Comparison of ENCODE assay signal across 8 mouse cellular contexts in the genomic region with DNA sequence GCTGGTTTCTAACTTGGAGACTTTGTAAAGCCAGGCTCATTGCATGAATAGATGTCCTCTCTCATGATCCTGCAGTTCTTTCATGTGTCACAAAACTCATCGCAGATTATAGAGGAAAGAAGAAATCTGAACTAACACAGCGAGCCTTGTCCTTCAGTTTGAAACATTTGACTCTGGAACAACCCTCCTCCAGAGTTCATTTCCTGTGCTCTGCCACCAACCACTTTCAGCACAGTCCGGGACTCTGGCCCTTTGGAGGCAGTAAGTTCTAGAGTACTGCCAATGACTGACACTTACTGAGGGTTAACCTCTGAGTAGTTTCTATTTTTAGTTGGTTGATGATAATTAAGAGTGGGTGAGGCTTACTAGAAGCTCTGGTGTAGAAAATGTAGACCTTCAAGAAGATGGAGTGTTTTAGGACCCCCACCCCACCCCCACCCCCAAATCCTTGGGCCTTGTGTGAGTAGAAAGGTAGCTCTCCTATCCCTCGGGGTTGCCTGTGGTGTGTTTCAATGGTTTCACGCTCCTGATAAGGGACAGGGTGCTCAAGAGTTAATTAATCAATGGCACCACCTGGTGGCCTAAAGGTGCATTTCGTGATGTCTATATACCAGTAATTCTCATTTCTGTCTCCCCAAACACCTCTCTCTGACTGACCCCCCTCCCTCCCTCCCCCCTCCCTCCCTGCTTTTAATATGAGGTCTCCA. TPM values are rescaled to one million over a fixed set of nuclear protein-coding genes. Genes with fewer than 3 reads are reported as not detected.
A peak's percentile ranks its signal among the peaks of the same experiment; 100 is the strongest.
DNase-seq lines count a peak whose midpoint lies in the region; ATAC-seq and TF ChIP-seq lines count a peak whose summit lies in the region.

No protein-coding gene starts in this region.

- no peak overlapping the region for H3K27ac ChIP-seq in embryonic facial prominence, embryonic 13.5 days
- peak overlapping the region; percentile 55 for H3K27ac ChIP-seq in heart, adult 2 months
- H3K27ac ChIP-seq in limb, embryonic 10.5 days = no peak overlapping the region
- H3K27ac ChIP-seq in midbrain, embryonic 13.5 days = no peak overlapping the region
- peak overlapping the region; percentile 14 for H3K27ac ChIP-seq in small intestine, adult 2 months (ENCODE audit: insufficient read depth, low read depth, low read length)

- ATAC-seq in embryonic facial prominence, embryonic 13.5 days (ENCODE audit: insufficient number of reproducible peaks, insufficient read depth, low FRiP score, low TSS enrichment, low read depth) = peak; percentile 69; the same call in 1 of the 2 replicates
- peak; percentile 65 for ATAC-seq in midbrain, embryonic 13.5 days

- no peaks in the 10 kb centered on the region for H3K9me3 ChIP-seq in embryonic facial prominence, embryonic 13.5 days
- no peaks in the 10 kb centered on the region for H3K9me3 ChIP-seq in limb, embryonic 10.5 days (replicated peaks)
- no peaks in the 10 kb centered on the region for H3K9me3 ChIP-seq in midbrain, embryonic 13.5 days

- peaks cover 9% of the 10 kb centered on the region; the same call in 1 of the 2 replicates for H3K36me3 ChIP-seq in embryonic facial prominence, embryonic 13.5 days
- no peaks in the 10 kb centered on the region for H3K36me3 ChIP-seq in heart, adult 2 months (ENCODE audit: control insufficient read depth, insufficient read depth, low read length)
- peaks cover 7% of the 10 kb centered on the region for H3K36me3 ChIP-seq in limb, embryonic 10.5 days
- H3K36me3 ChIP-seq in midbrain, embryonic 13.5 days = 0 out of 2 replicates have a peak, but pooled peaks cover 4% of the 10 kb centered on the region
- 0 out of 2 replicates have a peak, but pooled peaks cover 1% of the 10 kb centered on the region for H3K36me3 ChIP-seq in small intestine, adult 2 months (ENCODE audit: control insufficient read depth, insufficient read depth, low read length)

- peak; percentile 70 for TF ChIP-seq CTCF in heart, adult 2 months (IDR thresholded peaks at IDR 0.05)
- TF ChIP-seq CTCF in small intestine, adult 2 months (IDR thresholded peaks at IDR 0.05; ENCODE audit: extremely low read depth, insufficient read length, insufficient replicate concordance, low read depth, low read length) = peak; percentile 54; the same call in 1 of the 2 replicates

- DNase-seq in 3134 (ENCODE audit: extremely low read depth, insufficient read length, low spot score) = peak; percentile 40
- peak; percentile 69 for DNase-seq in adrenal gland, postnatal 25 days
- peak; percentile 74 to 81 for DNase-seq in heart, adult 2 months
- DNase-seq in kidney, adult 18-20 months = peak; percentile 86
- peak; percentile 72 for DNase-seq in limb, embryonic 10.5 days (ENCODE audit: low spot score)

- H3K27me3 ChIP-seq in embryonic facial prominence, embryonic 13.5 days = no peaks in the 10 kb centered on the region
- H3K27me3 ChIP-seq in heart, adult 2 months (ENCODE audit: control insufficient read depth, insufficient read depth, low read length) = no peaks in the 10 kb centered on the region
- no peaks in the 10 kb centered on the region for H3K27me3 ChIP-seq in limb, embryonic 10.5 days (ENCODE audit: low read depth, poor library complexity, severe bottlenecking)
- no peaks in the 10 kb centered on the region for H3K27me3 ChIP-seq in midbrain, embryonic 13.5 days
- H3K27me3 ChIP-seq in small intestine, adult 2 months (ENCODE audit: control insufficient read depth, insufficient read depth, low read length) = no peaks in the 10 kb centered on the region

- WGBS in embryonic facial prominence, embryonic 13.5 days = 28% methylated on average over 6 of the region's 6 CpGs
- WGBS in heart, adult 2 months = 4% methylated on average over 6 of the region's 6 CpGs
- 38% methylated on average over 6 of the region's 6 CpGs for WGBS in limb, embryonic 10.5 days
- 35% methylated on average over 6 of the region's 6 CpGs for WGBS in midbrain, embryonic 13.5 days
- WGBS in small intestine, adult 2 months = 22% methylated on average over 6 of the region's 6 CpGs

- H3K4me1 ChIP-seq in embryonic facial prominence, embryonic 13.5 days = peaks cover 17% of the 10 kb centered on the region
- H3K4me1 ChIP-seq in heart, adult 2 months (ENCODE audit: control insufficient read depth, insufficient read depth, low read length) = peaks cover 5% of the 10 kb centered on the region
- peaks cover 18% of the 10 kb centered on the region for H3K4me1 ChIP-seq in limb, embryonic 10.5 days
- no peaks in the 10 kb centered on the region for H3K4me1 ChIP-seq in midbrain, embryonic 13.5 days (replicated peaks)
- H3K4me1 ChIP-seq in small intestine, adult 2 months (ENCODE audit: control insufficient read depth, insufficient read depth, insufficient read length, low read length) = peaks cover 6% of the 10 kb centered on the region; the same call in 1 of the 2 replicates

- TF ChIP-seq EP300 in heart, adult 2 months (IDR thresholded peaks at IDR 0.05; ENCODE audit: insufficient read depth, low read depth, low read length) = peak; percentile 47; the same call in 1 of the 2 replicates

- no peaks in the 10 kb centered on the region for H3K79me2 ChIP-seq in heart, adult 2 months (replicated peaks; ENCODE audit: control insufficient read depth, insufficient read depth, low read length)

- H3K4me2 ChIP-seq in embryonic facial prominence, embryonic 13.5 days = no peak overlapping the region
- no peak overlapping the region for H3K4me2 ChIP-seq in midbrain, embryonic 13.5 days (replicated peaks)

- H3K4me3 ChIP-seq in embryonic facial prominence, embryonic 13.5 days = no peak overlapping the region
- no peak overlapping the region for H3K4me3 ChIP-seq in heart, adult 2 months
- no peak overlapping the region for H3K4me3 ChIP-seq in limb, embryonic 10.5 days
- no peak overlapping the region for H3K4me3 ChIP-seq in midbrain, embryonic 13.5 days (replicated peaks)
- H3K4me3 ChIP-seq in small intestine, adult 2 months (ENCODE audit: low read depth, low read length) = no peak overlapping the region

- H3K9ac ChIP-seq in embryonic facial prominence, embryonic 13.5 days = no peak overlapping the region
- H3K9ac ChIP-seq in heart, adult 2 months (ENCODE audit: low read depth, low read length) = peak overlapping the region; percentile 54
- no peak overlapping the region for H3K9ac ChIP-seq in midbrain, embryonic 13.5 days (replicated peaks)

- TF ChIP-seq POLR2A in heart, adult 2 months (IDR thresholded peaks at IDR 0.05; ENCODE audit: insufficient read depth, low read depth, low read length) = 0 out of 2 replicates have a peak, but pooled peaks have one; percentile 15
- TF ChIP-seq POLR2A in small intestine, adult 2 months (IDR thresholded peaks at IDR 0.05; ENCODE audit: low read depth, low read length) = no peak

- intact Hi-C loops in heart, adult 2 months (cut with DNase I) = loop anchor here (1.0 to 2.0 kb wide), 4 partner anchors 81 to 297 kb away; a partner anchor contains a TSS

RNA-seq across cellular contexts. Expression of a gene that starts 31.8 kb away (rescaled TPM):
- 13.7 and 17.9 TPM in 2 replicates for total RNA-seq in adrenal gland, postnatal 25 days (2021)
- 9.0 and 9.3 TPM in 2 replicates for polyA plus RNA-seq in embryonic facial prominence, embryonic 13.5 days (2015; fragmentation: Nextera tagmentation; extraction: Ambion mirVana)
- 1 to 10 TPM; 6.1 to 6.6 TPM for total RNA-seq in heart, adult 2 months (2021)
- 3.3 and 4.3 TPM in 2 replicates for polyA plus RNA-seq in heart, adult 2 months (2012; rRNA removed)
- 12.1 and 12.7 TPM in 2 replicates for polyA plus RNA-seq in limb, embryonic 10.5 days (2016; fragmentation: Nextera tagmentation; extraction: Ambion mirVana)
- polyA plus RNA-seq in midbrain, embryonic 13.5 days (2015; fragmentation: Nextera tagmentation; extraction: Ambion mirVana) = 9.5 and 10.0 TPM in 2 replicates
- 1.0 and 2.8 TPM in 2 replicates for polyA plus RNA-seq in small intestine, adult 2 months (2012; rRNA removed)

Comparison
In these comparisons a context has a peak if more than half of its experiments do, and no peak if none do; other contexts are left out.
1. H3K27ac ChIP-seq: peak in heart, adult 2 months (single experiment) and small intestine, adult 2 months (single experiment); none in embryonic facial prominence, embryonic 13.5 days (single experiment), limb, embryonic 10.5 days (single experiment) and midbrain, embryonic 13.5 days (single experiment).
2. Peak in every context shown above with its lines, with median percentiles within 50 percentile points of each other: DNase-seq.